Mouse (Mus musculus): ENCODE results near the gene Tob1.

Tob1 gene

GRCm38 (mm10) chr11:94211124-94211603, at the start of gene Tob1:
Gene Tob1 (plus strand): TSS chr11:94211454.
- DNase-seq (ENCODE audit: inconsistent age in 2 of 2, low spot score in 1 of 2), result peak; percentile 99

DNA sequence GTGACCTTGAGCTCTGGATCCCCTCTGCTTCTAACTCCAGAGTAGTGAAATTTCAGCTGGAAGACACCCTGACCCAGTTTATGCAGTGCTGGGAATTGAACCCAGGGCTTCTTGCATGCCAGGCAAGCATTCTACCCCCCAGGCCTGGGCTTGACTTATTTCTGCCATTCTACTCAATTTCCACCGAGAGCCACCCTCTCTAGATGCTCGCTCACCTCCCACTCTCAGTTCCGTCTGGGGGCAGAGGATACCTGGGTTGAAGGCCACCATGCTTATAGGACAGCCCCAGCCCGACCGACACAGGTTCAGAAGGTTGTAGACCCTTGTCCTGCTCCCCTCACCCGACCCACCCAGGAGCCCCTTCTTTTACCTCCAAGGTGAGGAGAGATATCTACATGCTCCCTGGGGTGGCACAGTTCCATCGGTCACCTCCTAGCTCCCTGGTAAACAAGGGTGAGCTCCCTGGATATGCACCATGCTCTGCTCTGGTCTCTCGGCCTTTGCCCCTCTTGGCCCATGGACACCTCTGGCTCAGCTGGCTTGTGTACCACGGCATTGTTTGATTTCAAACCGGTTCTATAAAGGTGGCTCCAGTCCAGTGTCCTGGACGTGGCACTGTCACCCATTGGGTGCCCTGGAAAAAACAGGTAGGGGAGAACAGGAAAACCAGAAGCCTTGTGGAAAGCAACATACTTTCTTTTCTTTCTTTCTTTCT, 49.2 kb upstream of the Tob1 start:
- peak in 1 of 2 experiments; percentile 65 for DNase-seq (ENCODE audit: inconsistent age in 2 of 2, low spot score in 1 of 2)

DNA sequence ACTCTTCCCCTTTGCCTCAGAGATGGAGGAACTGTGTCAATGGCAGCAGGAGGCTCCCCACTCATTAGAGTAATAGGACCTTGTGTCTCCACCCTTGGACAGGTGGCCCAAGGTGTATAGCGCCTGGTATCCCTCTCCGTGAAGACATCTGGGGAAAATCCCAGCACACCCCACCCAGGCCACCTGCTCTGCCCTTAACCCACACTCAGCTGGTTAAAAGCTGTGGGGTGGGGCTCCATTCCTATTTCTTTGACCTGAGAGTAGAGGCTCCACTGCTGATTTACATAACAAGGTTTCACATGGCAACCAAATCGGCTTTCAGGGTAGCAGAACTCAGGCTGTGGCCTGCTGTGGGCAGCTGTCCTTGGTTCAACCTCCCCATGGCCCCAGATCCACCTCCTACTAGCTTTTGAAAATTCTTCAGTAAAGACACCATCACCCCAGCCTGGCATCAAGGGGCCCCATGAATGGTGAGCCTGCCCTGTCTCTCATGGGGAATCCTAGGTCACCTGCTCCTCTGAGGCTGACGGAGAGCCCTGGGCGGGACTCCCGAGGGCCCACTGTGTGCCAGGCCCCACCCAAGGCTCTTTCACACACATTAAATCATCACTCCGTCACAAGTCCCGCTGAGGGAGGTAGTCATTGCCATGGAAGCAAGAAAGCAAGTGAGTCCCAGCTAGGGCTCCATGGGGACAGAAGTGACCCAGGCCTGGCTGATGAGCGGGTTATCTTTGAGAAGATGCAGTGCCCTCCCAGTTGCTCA, 48.1 kb upstream of the Tob1 start:
- DNase-seq (ENCODE audit: inconsistent age in 2 of 2, low spot score in 1 of 2), result peak; percentile 71 to 92

- DNase-seq (ENCODE audit: inconsistent age in 2 of 2, low spot score in 1 of 2), result no peak
These were observed 45.5 kb upstream of the Tob1 start for GRCm38 (mm10) chr11:94165745-94166144.

DNA sequence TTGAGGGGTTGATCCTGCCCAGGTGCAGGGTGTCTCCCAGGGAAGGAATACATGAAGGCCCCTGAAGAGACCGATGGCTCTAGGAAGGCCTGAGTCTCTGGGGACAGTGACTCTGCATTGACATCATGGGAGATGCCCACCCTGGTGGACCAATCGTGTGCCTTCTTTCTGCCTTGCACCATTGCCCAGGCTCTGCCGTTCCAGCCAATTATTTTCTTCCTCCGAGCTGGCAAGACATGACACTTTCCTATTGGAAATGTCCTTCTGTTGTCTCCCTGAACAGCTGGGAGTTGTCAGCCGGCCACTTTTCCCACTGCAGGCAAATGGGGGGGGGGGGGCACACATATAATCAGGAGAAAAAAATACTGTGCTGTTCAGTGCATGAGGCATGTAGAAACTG, 43.0 kb upstream of the Tob1 start:
- DNase-seq (ENCODE audit: inconsistent age in 2 of 2, low spot score in 1 of 2), result no peak

GRCm38 (mm10) chr11:94169596-94169995, 41.7 kb upstream of the Tob1 start:
- DNase-seq (ENCODE audit: inconsistent age in 2 of 2, low spot score in 1 of 2), result no peak

DNA sequence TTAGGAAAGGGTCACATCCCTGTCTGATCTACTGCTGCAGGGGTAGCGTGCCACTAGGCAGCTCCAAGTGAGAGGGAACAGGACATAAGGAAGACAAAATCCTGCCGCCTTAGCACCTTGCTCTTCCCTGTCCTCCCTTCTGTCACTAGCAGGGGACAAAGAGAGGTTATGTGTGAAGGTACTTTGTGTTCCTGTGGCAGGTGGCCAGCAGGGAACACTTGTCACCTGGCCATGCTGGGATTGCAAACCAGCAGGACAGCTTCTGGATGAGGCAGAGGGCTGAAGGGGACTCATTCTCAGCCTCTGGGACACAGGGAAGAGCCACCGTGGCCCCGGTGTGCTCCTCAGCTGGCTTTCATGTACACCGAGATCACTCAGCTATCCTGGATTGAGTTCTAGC, 39.6 kb upstream of the Tob1 start:
- peak in 1 of 2 experiments; percentile 28 for DNase-seq (ENCODE audit: inconsistent age in 2 of 2, low spot score in 1 of 2)

DNA sequence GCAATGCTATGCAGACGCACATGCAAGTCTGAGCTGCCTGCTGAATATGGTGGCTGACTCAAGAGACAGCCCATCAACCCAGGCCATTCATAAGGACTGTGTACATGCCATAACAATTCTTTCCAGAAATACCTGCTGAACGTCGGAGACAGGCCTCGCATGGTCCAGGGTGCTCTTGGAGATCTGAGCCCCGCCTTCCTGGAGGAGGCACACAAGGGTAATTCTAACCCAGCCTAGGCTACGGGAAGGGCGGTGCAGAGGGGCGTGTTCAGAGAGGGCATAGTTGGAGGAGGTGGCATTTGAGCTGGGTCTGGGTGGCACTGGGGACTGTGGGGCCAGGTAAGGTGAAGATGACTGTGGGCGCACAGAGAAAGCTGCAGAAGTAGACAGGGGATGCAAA, 39.1 kb upstream of the Tob1 start:
- DNase-seq (ENCODE audit: inconsistent age in 2 of 2, low spot score in 1 of 2), result peak in 1 of 2 experiments; percentile 29

- peak; percentile 62 to 85 for DNase-seq (ENCODE audit: inconsistent age in 2 of 2, low spot score in 1 of 2)
These were observed 37.5 kb upstream of the Tob1 start for GRCm38 (mm10) chr11:94173726-94174146.

DNA sequence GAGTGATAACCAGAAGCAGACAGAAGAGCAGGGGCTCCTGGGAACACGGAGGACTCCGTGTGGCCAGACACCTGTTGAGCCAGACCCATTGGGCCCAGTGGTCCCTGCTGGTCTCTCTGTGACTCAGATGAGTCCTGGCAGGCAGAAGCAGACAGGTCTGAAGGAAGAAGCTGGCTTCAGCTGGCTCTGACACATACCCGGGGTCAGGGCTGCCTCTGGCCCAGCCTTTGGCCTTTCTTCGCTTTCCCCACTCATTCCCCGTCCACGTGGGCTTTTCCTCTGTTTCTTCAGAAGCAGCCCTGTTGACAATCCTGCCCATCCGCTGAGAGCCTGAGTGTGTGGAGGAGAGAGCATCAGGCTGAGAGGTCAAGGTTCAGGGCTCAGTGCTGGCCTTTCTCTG, 36.0 kb upstream of the Tob1 start:
- DNase-seq (ENCODE audit: inconsistent age in 2 of 2, low spot score in 1 of 2), result peak in 1 of 2 experiments; percentile 59

- peak in 1 of 2 experiments; percentile 80 for DNase-seq (ENCODE audit: inconsistent age in 2 of 2, low spot score in 1 of 2)
These were observed 35.6 kb upstream of the Tob1 start for GRCm38 (mm10) chr11:94175694-94176093.

GRCm38 (mm10) chr11:94177841-94178585, 33.2 kb upstream of the Tob1 start:
- no peak for DNase-seq (ENCODE audit: inconsistent age in 2 of 2, low spot score in 1 of 2)

GRCm38 (mm10) chr11:94179768-94180167, 31.5 kb upstream of the Tob1 start:
- DNase-seq (ENCODE audit: inconsistent age in 2 of 2, low spot score in 1 of 2), result no peak

- DNase-seq (ENCODE audit: inconsistent age in 2 of 2, low spot score in 1 of 2), result no peak
These were observed 31.1 kb upstream of the Tob1 start for GRCm38 (mm10) chr11:94180194-94180593.

GRCm38 (mm10) chr11:94181694-94182093, 29.6 kb upstream of the Tob1 start:
- no peak for DNase-seq (ENCODE audit: inconsistent age in 2 of 2, low spot score in 1 of 2)

DNA sequence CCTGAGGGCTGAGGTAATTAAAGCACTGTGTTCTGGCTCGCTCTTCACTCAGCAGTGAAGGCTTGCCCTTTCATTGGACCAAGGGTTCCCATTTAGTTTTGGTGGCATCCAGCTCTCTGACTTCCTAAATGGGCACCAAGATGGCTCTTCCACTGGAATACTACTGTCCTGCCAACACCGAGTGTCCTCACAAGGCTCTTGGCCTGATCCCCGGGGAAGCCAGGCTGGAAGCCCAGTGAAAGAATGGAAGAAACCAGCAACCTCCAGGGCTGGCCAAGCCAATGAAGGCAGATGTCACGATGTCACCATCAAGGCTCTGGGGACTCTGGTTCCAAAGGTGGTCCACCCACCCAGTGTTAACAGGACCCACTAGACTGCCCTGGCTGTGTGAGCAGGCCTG, 28.5 kb upstream of the Tob1 start:
- DNase-seq (ENCODE audit: inconsistent age in 2 of 2, low spot score in 1 of 2), result peak in 1 of 2 experiments; percentile 67

GRCm38 (mm10) chr11:94183120-94183519, 28.1 kb upstream of the Tob1 start:
- no peak for DNase-seq (ENCODE audit: inconsistent age in 2 of 2, low spot score in 1 of 2)

- DNase-seq (ENCODE audit: inconsistent age in 2 of 2, low spot score in 1 of 2), result peak; percentile 54 to 70
These were observed 27.6 kb upstream of the Tob1 start for GRCm38 (mm10) chr11:94183671-94184070.

GRCm38 (mm10) chr11:94189579-94189978, 21.7 kb upstream of the Tob1 start:
- DNase-seq (ENCODE audit: inconsistent age in 2 of 2, low spot score in 1 of 2), result peak; percentile 68 to 87

GRCm38 (mm10) chr11:94190665-94191064, 20.6 kb upstream of the Tob1 start:
- DNase-seq (ENCODE audit: inconsistent age in 2 of 2, low spot score in 1 of 2), result no peak

- peak in 1 of 2 experiments; percentile 66 for DNase-seq (ENCODE audit: inconsistent age in 2 of 2, low spot score in 1 of 2)
These were observed 18.1 kb upstream of the Tob1 start for GRCm38 (mm10) chr11:94193109-94193508.

All from adrenal gland, adult (tissue).